Mouse (Mus musculus): ENCODE data around the gene Aoc3. TPM values are rescaled to one million over a fixed set of nuclear protein-coding genes. Genes with fewer than 3 reads are reported as not detected.
"Not testable (repeated sequence)": the region's sequence is repeated elsewhere in the genome, so short reads cannot be mapped to it uniquely, and the experiment has no call there.

The Aoc3 gene
- polyA plus RNA-seq, 1 experiment from 2014 or later = 0.04 TPM

GRCm38 (mm10) chr11:101351721-101352111 is 21.3 kb downstream of the Aoc3 start:
- H3K4me1 ChIP-seq = 0 out of 2 replicates have a peak, but pooled peaks cover 4% of the 10 kb centered on the region
- H3K27me3 ChIP-seq = no peaks in the 10 kb centered on the region
- H3K27ac ChIP-seq = no peak overlapping the region
- 46% methylated on average over 3 of the region's 3 CpGs for WGBS
- no peaks in the 10 kb centered on the region for H3K36me3 ChIP-seq
- no peak overlapping the region for H3K4me2 ChIP-seq (replicated peaks)
- ATAC-seq (ENCODE audit: insufficient number of reproducible peaks, insufficient read depth, low FRiP score, low TSS enrichment) = no peak
- no peaks in the 10 kb centered on the region for H3K9me3 ChIP-seq
- H3K4me3 ChIP-seq = no peak overlapping the region
- H3K9ac ChIP-seq = no peak overlapping the region

GRCm38 (mm10) chr11:101353436-101353835 is 23.0 kb downstream of the Aoc3 start:
- H3K27ac ChIP-seq = no peak overlapping the region
- no peak overlapping the region for H3K9ac ChIP-seq
- H3K4me3 ChIP-seq = no peak overlapping the region
- H3K4me2 ChIP-seq (replicated peaks) = no peak overlapping the region
- WGBS = 87% methylated on average over 12 of the region's 12 CpGs
- no peak for ATAC-seq (ENCODE audit: insufficient number of reproducible peaks, insufficient read depth, low FRiP score, low TSS enrichment)
- 0 out of 2 replicates have a peak, but pooled peaks cover 4% of the 10 kb centered on the region for H3K4me1 ChIP-seq
- H3K27me3 ChIP-seq = no peaks in the 10 kb centered on the region
- no peaks in the 10 kb centered on the region for H3K9me3 ChIP-seq
- no peaks in the 10 kb centered on the region for H3K36me3 ChIP-seq

- Histone ChIP-seq H3K27me3 (no peaks in the 10 kb centered on the region), H3K4me3 (no peak overlapping the region), H3K9ac (no peak overlapping the region), H3K9me3 (no peaks in the 10 kb centered on the region), H3K36me3 (no peaks in the 10 kb centered on the region), H3K4me1 (no peaks in the 10 kb centered on the region), H3K27ac (no peak overlapping the region), H3K4me2 (replicated peaks) (no peak overlapping the region)
- ATAC-seq (ENCODE audit: insufficient number of reproducible peaks, insufficient read depth, low FRiP score, low TSS enrichment) = no peak
- 78% methylated on average over 5 of the region's 5 CpGs for WGBS
These were observed 24.1 kb downstream of the Aoc3 start for GRCm38 (mm10) chr11:101354438-101355010.

GRCm38 (mm10) chr11:101355916-101356315 is 25.5 kb downstream of the Aoc3 start:
- Histone ChIP-seq H3K9me3 (no peaks in the 10 kb centered on the region), H3K9ac (no peak overlapping the region), H3K4me3 (no peak overlapping the region), H3K27ac (no peak overlapping the region), H3K4me1 (no peaks in the 10 kb centered on the region), H3K36me3 (no peaks in the 10 kb centered on the region), H3K27me3 (no peaks in the 10 kb centered on the region), H3K4me2 (replicated peaks) (no peak overlapping the region)
- no peak for ATAC-seq (ENCODE audit: insufficient number of reproducible peaks, insufficient read depth, low FRiP score, low TSS enrichment)
- WGBS = 84% methylated on average over 2 of the region's 2 CpGs

GRCm38 (mm10) chr11:101357505-101358182 is 27.2 kb downstream of the Aoc3 start:
- Histone ChIP-seq H3K36me3 (no peaks in the 10 kb centered on the region), H3K27ac (no peak overlapping the region), H3K4me3 (no peak overlapping the region), H3K27me3 (no peaks in the 10 kb centered on the region), H3K9ac (no peak overlapping the region), H3K4me2 (replicated peaks) (no peak overlapping the region), H3K4me1 (no peaks in the 10 kb centered on the region), H3K9me3 (no peaks in the 10 kb centered on the region)
- no peak for ATAC-seq (ENCODE audit: insufficient number of reproducible peaks, insufficient read depth, low FRiP score, low TSS enrichment)
- 83% methylated on average over 3 of the region's 3 CpGs for WGBS

GRCm38 (mm10) chr11:101359776-101360175 is 29.4 kb downstream of the Aoc3 start:
- Histone ChIP-seq H3K4me2 (replicated peaks) (no peak overlapping the region), H3K27ac (no peak overlapping the region), H3K27me3 (no peaks in the 10 kb centered on the region), H3K4me1 (no peaks in the 10 kb centered on the region), H3K9ac (no peak overlapping the region), H3K36me3 (no peaks in the 10 kb centered on the region), H3K4me3 (no peak overlapping the region), H3K9me3 (no peaks in the 10 kb centered on the region)
- no peak for ATAC-seq (ENCODE audit: insufficient number of reproducible peaks, insufficient read depth, low FRiP score, low TSS enrichment)
- WGBS = 69% methylated on average over 9 of the region's 9 CpGs

- H3K4me1 ChIP-seq = no peaks in the 10 kb centered on the region
- H3K36me3 ChIP-seq = no peaks in the 10 kb centered on the region
- H3K27ac ChIP-seq = no peak overlapping the region
- H3K4me2 ChIP-seq (replicated peaks) = no peak overlapping the region
- ATAC-seq (ENCODE audit: insufficient number of reproducible peaks, insufficient read depth, low FRiP score, low TSS enrichment) = no peak
- 47% methylated on average over 3 of the region's 3 CpGs for WGBS
- no peak overlapping the region for H3K9ac ChIP-seq
- H3K27me3 ChIP-seq = no peaks in the 10 kb centered on the region
- no peaks in the 10 kb centered on the region for H3K9me3 ChIP-seq
- H3K4me3 ChIP-seq = no peak overlapping the region
These were observed 30.3 kb downstream of the Aoc3 start for GRCm38 (mm10) chr11:101360651-101361113.

- no peak for ATAC-seq (ENCODE audit: insufficient number of reproducible peaks, insufficient read depth, low FRiP score, low TSS enrichment)
- Histone ChIP-seq H3K27ac (no peak overlapping the region), H3K9ac (no peak overlapping the region), H3K4me3 (no peak overlapping the region), H3K4me1 (no peaks in the 10 kb centered on the region), H3K27me3 (no peaks in the 10 kb centered on the region), H3K9me3 (no peaks in the 10 kb centered on the region), H3K36me3 (no peaks in the 10 kb centered on the region), H3K4me2 (replicated peaks) (no peak overlapping the region)
- WGBS = 79% methylated on average over 5 of the region's 5 CpGs
These were observed 34.1 kb downstream of the Aoc3 start for GRCm38 (mm10) chr11:101364531-101364931.

- Histone ChIP-seq H3K9me3 (no peaks in the 10 kb centered on the region), H3K36me3 (no peaks in the 10 kb centered on the region), H3K27me3 (no peaks in the 10 kb centered on the region), H3K27ac (no peak within 1 kb of the TSS), H3K4me3 (no peak within 1 kb of the TSS), H3K9ac (no peak within 1 kb of the TSS), H3K4me2 (replicated peaks) (no peak within 1 kb of the TSS), H3K4me1 (no peaks in the 10 kb centered on the region)
- 86% methylated on average over 8 of the region's 8 CpGs for WGBS
- ATAC-seq (ENCODE audit: insufficient number of reproducible peaks, insufficient read depth, low FRiP score, low TSS enrichment) = no peak
These were observed 37.0 kb downstream of the Aoc3 start, which contains the start of gene G6pc for GRCm38 (mm10) chr11:101367326-101367935. G6pc (plus strand) TSS chr11:101367561.

GRCm38 (mm10) chr11:101370141-101370540 is 39.7 kb downstream of the Aoc3 start:
- H3K9me3 ChIP-seq = no peaks in the 10 kb centered on the region
- no peak overlapping the region for H3K9ac ChIP-seq
- H3K36me3 ChIP-seq = no peaks in the 10 kb centered on the region
- H3K4me2 ChIP-seq (replicated peaks) = no peak overlapping the region
- WGBS = 71% methylated on average over 5 of the region's 5 CpGs
- no peak overlapping the region for H3K27ac ChIP-seq
- no peak overlapping the region for H3K4me3 ChIP-seq
- no peaks in the 10 kb centered on the region for H3K4me1 ChIP-seq
- H3K27me3 ChIP-seq = no peaks in the 10 kb centered on the region
- no peak for ATAC-seq (ENCODE audit: insufficient number of reproducible peaks, insufficient read depth, low FRiP score, low TSS enrichment)

GRCm38 (mm10) chr11:101374421-101374938 is 44.1 kb downstream of the Aoc3 start:
- H3K27me3 ChIP-seq = no peaks in the 10 kb centered on the region
- H3K9ac ChIP-seq = no peak overlapping the region

GRCm38 (mm10) chr11:101378196-101378595 is 47.8 kb downstream of the Aoc3 start:
- not testable (repeated sequence) for ATAC-seq (ENCODE audit: insufficient number of reproducible peaks, insufficient read depth, low FRiP score, low TSS enrichment); H3K9me3 ChIP-seq; H3K27ac ChIP-seq; H3K27me3 ChIP-seq; H3K4me2 ChIP-seq (replicated peaks); H3K9ac ChIP-seq; H3K36me3 ChIP-seq; H3K4me3 ChIP-seq; H3K4me1 ChIP-seq
- 84% methylated on average over 8 of the region's 8 CpGs for WGBS

More at GRCm38 (mm10) chr11:101374421-101374938, 44.1 kb downstream of the Aoc3 start:
- WGBS = 66% methylated on average over 7 of the region's 7 CpGs
- H3K4me2 ChIP-seq (replicated peaks) = no peak overlapping the region
- no peaks in the 10 kb centered on the region for H3K36me3 ChIP-seq
- no peak for ATAC-seq (ENCODE audit: insufficient number of reproducible peaks, insufficient read depth, low FRiP score, low TSS enrichment)
- H3K4me1 ChIP-seq = no peaks in the 10 kb centered on the region
- H3K4me3 ChIP-seq = no peak overlapping the region
- H3K27ac ChIP-seq = no peak overlapping the region
- 0 out of 2 replicates have a peak, but pooled peaks cover 2% of the 10 kb centered on the region for H3K9me3 ChIP-seq

Data from embryonic facial prominence, embryonic 12.5 days (tissue).